Mouse (Mus musculus) myocyte (in vitro differentiated cells): ENCODE measurements at regions not wholly inside any gene's neighbourhood (a gene's known extent, or its start where the extent isn't known, plus 50 kb on each side); places are given as distances from the start of the nearest gene placed in this dataset.

Experiments used
- H3K27me3 ChIP-seq: one replicate; pipeline ENCODE4 v1.6.1; 2011; ENCODE audit not compliant: control insufficient read depth, insufficient read depth, insufficient read length
- H3K36me3 ChIP-seq: one replicate; pipeline ENCODE4 v1.6.1; 2011; ENCODE audit not compliant: control insufficient read depth, insufficient read depth
- H3K4me2 ChIP-seq: one replicate; pipeline ENCODE4 v1.6.1; 2011; ENCODE audit warnings: low read depth, control low read depth
- H3K4me3 ChIP-seq: one replicate; pipeline ENCODE4 v1.5.1; 2011; ENCODE audit warnings: mild to moderate bottlenecking, control low read depth, moderate library complexity
- H3K79me2 ChIP-seq: one replicate; pipeline ENCODE4 v1.6.1; 2011; ENCODE audit not compliant: control insufficient read depth, insufficient read depth
- H3ac ChIP-seq: one replicate; pipeline ENCODE4 v1.6.1; 2011; ENCODE audit not compliant: control insufficient read depth, insufficient read length
- CEBPB ChIP-seq: IDR thresholded peaks from 2 replicates; pipeline ENCODE4 v1.6.1; 2011; ENCODE audit warnings: mild to moderate bottlenecking, moderate library complexity; ENCODE audit not compliant: poor library complexity, insufficient read depth, severe bottlenecking
- E2F4 ChIP-seq: IDR thresholded peaks from one replicate; pipeline ENCODE4 v1.6.1; 2011; ENCODE audit warnings: mild to moderate bottlenecking, control low read depth, moderate library complexity; ENCODE audit not compliant: insufficient read depth
- MAX ChIP-seq: IDR thresholded peaks from one replicate; pipeline ENCODE4 v1.6.1; 2011; ENCODE audit warnings: low read depth, mild to moderate bottlenecking, control low read depth
- MYOD1 ChIP-seq, 3 experiments: IDR thresholded peaks; one replicate each; pipeline ENCODE4 v1.6.1; 2011; ENCODE audit warnings: control low read depth in 2 of 3, low read depth in 2 of 3, mild to moderate bottlenecking in 2 of 3, moderate library complexity in 1 of 3; ENCODE audit not compliant: insufficient read length in 2 of 3, control insufficient read depth in 1 of 3
- MYOG ChIP-seq, 3 experiments: IDR thresholded peaks; one replicate each; pipeline ENCODE4 v1.6.1; 2011; ENCODE audit warnings: control low read depth in 2 of 3, low read depth in 2 of 3, mild to moderate bottlenecking in 2 of 3; ENCODE audit not compliant: insufficient read length in 2 of 3, control insufficient read depth in 1 of 3, insufficient read depth in 1 of 3
- POLR2A ChIP-seq: IDR thresholded peaks from one replicate; pipeline ENCODE4 v1.6.1; 2011; ENCODE audit warnings: low read depth, mild to moderate bottlenecking, control low read depth, moderate library complexity; ENCODE audit not compliant: insufficient read length
- POLR2AphosphoS2 ChIP-seq: IDR thresholded peaks from one replicate; pipeline ENCODE4 v1.6.1; 2011; ENCODE audit warnings: low read depth, control low read depth; ENCODE audit not compliant: insufficient read length
- REST ChIP-seq: IDR thresholded peaks from one replicate; pipeline ENCODE4 v1.6.1; 2011; ENCODE audit warnings: mild to moderate bottlenecking, control low read depth, moderate library complexity; ENCODE audit not compliant: insufficient read depth, insufficient read length
- SRF ChIP-seq: IDR thresholded peaks from one replicate; pipeline ENCODE4 v1.6.1; 2011; ENCODE audit warnings: low read depth; ENCODE audit not compliant: control insufficient read depth, insufficient read length
- TCF12 ChIP-seq: IDR thresholded peaks from one replicate; pipeline ENCODE4 v1.6.1; 2011; ENCODE audit warnings: mild to moderate bottlenecking, control low read depth; ENCODE audit not compliant: poor library complexity, insufficient read depth, severe bottlenecking
- TCF3 ChIP-seq: IDR thresholded peaks from one replicate; pipeline ENCODE4 v1.6.1; 2011; ENCODE audit warnings: low read depth, control low read depth; ENCODE audit not compliant: insufficient read length
- USF1 ChIP-seq: IDR thresholded peaks from one replicate; pipeline ENCODE4 v1.6.1; 2011; ENCODE audit warnings: low read depth, mild to moderate bottlenecking, control low read depth, moderate library complexity

GRCm38 (mm10) chr13:107752745-107753144, 291.5 kb upstream of the Smim15 start:
- Histone ChIP-seq H3K36me3 (peaks cover 3% of the 10 kb centered on the region), H3K79me2 (no peaks in the 10 kb centered on the region), H3K27me3 (no peaks in the 10 kb centered on the region), H3K4me3 (no peak overlapping the region), H3ac (no peak overlapping the region), H3K4me2 (no peak overlapping the region)
- no peak for TF ChIP-seq USF1
- TF ChIP-seq CEBPB, result no peak
- TF ChIP-seq POLR2A, result no peak
- no peak for TF ChIP-seq MAX
- no peak for TF ChIP-seq MYOD1 (IDR thresholded peaks at IDR 0.05; ENCODE audit: control insufficient read depth in 1 of 3, insufficient read length in 2 of 3, low read depth in 2 of 3)
- no peak for TF ChIP-seq MYOG (IDR thresholded peaks at IDR 0.05; ENCODE audit: control insufficient read depth in 1 of 3, insufficient read depth in 1 of 3, insufficient read length in 2 of 3, low read depth in 2 of 3)
- TF ChIP-seq TCF3, result no peak
- no peak for TF ChIP-seq SRF

GRCm38 (mm10) chr13:107743464-107744218, 300.6 kb upstream of the Smim15 start:
- Histone ChIP-seq H3K4me3 (no peak overlapping the region), H3K79me2 (no peaks in the 10 kb centered on the region), H3K36me3 (peaks cover 4% of the 10 kb centered on the region), H3K27me3 (no peaks in the 10 kb centered on the region), H3ac (no peak overlapping the region), H3K4me2 (no peak overlapping the region)
- TF ChIP-seq MAX, result no peak
- no peak for TF ChIP-seq POLR2A
- no peak for TF ChIP-seq SRF
- TF ChIP-seq E2F4, result no peak
- TF ChIP-seq REST, result no peak
- TF ChIP-seq MYOD1 (IDR thresholded peaks at IDR 0.05; ENCODE audit: control insufficient read depth in 1 of 3, insufficient read length in 2 of 3, low read depth in 2 of 3), result no peak
- TF ChIP-seq CEBPB, result no peak
- TF ChIP-seq TCF12, result no peak
- no peak for TF ChIP-seq POLR2AphosphoS2
- TF ChIP-seq TCF3, result no peak
- no peak for TF ChIP-seq MYOG (IDR thresholded peaks at IDR 0.05; ENCODE audit: control insufficient read depth in 1 of 3, insufficient read depth in 1 of 3, insufficient read length in 2 of 3, low read depth in 2 of 3)
- no peak for TF ChIP-seq USF1

GRCm38 (mm10) chr13:107736581-107736980, 307.7 kb upstream of the Smim15 start:
- Histone ChIP-seq H3K79me2 (no peaks in the 10 kb centered on the region), H3ac (no peak overlapping the region), H3K27me3 (no peaks in the 10 kb centered on the region), H3K36me3 (peaks cover 5% of the 10 kb centered on the region), H3K4me3 (no peak overlapping the region), H3K4me2 (no peak overlapping the region)
- TF ChIP-seq TCF12 (no peak), MAX (no peak), MYOD1 (IDR thresholded peaks at IDR 0.05; ENCODE audit: control insufficient read depth in 1 of 3, insufficient read length in 2 of 3, low read depth in 2 of 3) (no peak), POLR2AphosphoS2 (no peak), REST (no peak), MYOG (IDR thresholded peaks at IDR 0.05; ENCODE audit: control insufficient read depth in 1 of 3, insufficient read depth in 1 of 3, insufficient read length in 2 of 3, low read depth in 2 of 3) (no peak), TCF3 (no peak), E2F4 (no peak), CEBPB (no peak), SRF (no peak), POLR2A (no peak), USF1 (no peak)

- Histone ChIP-seq H3K4me3 (no peak overlapping the region), H3K27me3 (no peaks in the 10 kb centered on the region), H3ac (no peak overlapping the region), H3K36me3 (peaks cover 5% of the 10 kb centered on the region), H3K4me2 (no peak overlapping the region), H3K79me2 (no peaks in the 10 kb centered on the region)
- TF ChIP-seq MYOD1 (IDR thresholded peaks at IDR 0.05; ENCODE audit: control insufficient read depth in 1 of 3, insufficient read length in 2 of 3, low read depth in 2 of 3) (no peak), SRF (no peak), POLR2A (no peak), REST (no peak), POLR2AphosphoS2 (no peak), USF1 (no peak), E2F4 (no peak)
Measured at GRCm38 (mm10) chr13:107734161-107734905, 309.9 kb upstream of the Smim15 start.
